Mouse (Mus musculus) heart, postnatal 0 days (tissue): ENCODE data around the gene Qpctl.

Experiments used
- CTCF ChIP-seq: IDR thresholded peaks from 2 replicates; pipeline ENCODE4 v1.5.1; 2016; ENCODE audit warnings: antibody characterized with exemption, control low read depth, low read depth
- EP300 ChIP-seq: IDR thresholded peaks from 2 replicates; pipeline ENCODE4 v1.6.1; 2016; ENCODE audit warnings: antibody characterized with exemption, low read depth

- TF ChIP-seq CTCF, result no peak
- TF ChIP-seq EP300, result no peak
These were observed 57.2 kb downstream of the Qpctl start for GRCm38 (mm10) chr7:19091913-19092312.
